Mouse (Mus musculus) thymus, adult 2 months (tissue): ENCODE data around the gene Ccnl1. TPM values are rescaled to one million over a fixed set of nuclear protein-coding genes. Genes with fewer than 3 reads are reported as not detected.

Source experiments
- DNase-seq: peaks from one replicate; pipeline ENCODE4 v3.0.0; 2021
- H3K27ac ChIP-seq: fragments of 200-500 bp; 2 replicates; pipeline ENCODE4 v1.5.1; 2012; ENCODE audit warnings: low read length, control low read depth; ENCODE audit not compliant: control insufficient read depth, insufficient read depth
- H3K27me3 ChIP-seq: fragments of 200-500 bp; 2 replicates; pipeline ENCODE4 v1.6.1; 2012; ENCODE audit warnings: mild to moderate bottlenecking, low read length, moderate library complexity, mixed read lengths; ENCODE audit not compliant: control insufficient read depth, insufficient read depth
- H3K36me3 ChIP-seq: fragments of 200-500 bp; 2 replicates; pipeline ENCODE4 v1.6.1; 2012; ENCODE audit warnings: mild to moderate bottlenecking, low read length, moderate library complexity; ENCODE audit not compliant: control insufficient read depth, insufficient read depth
- H3K4me1 ChIP-seq: fragments of 200-500 bp; replicated peaks from 2 replicates; pipeline ENCODE4 v1.6.1; 2012; ENCODE audit warnings: low read length; ENCODE audit not compliant: control insufficient read depth, insufficient read depth
- H3K4me3 ChIP-seq: fragments of 200-500 bp; 2 replicates; pipeline ENCODE4 v1.5.1; 2012; ENCODE audit warnings: mild to moderate bottlenecking, low read length, control low read depth, moderate library complexity; ENCODE audit not compliant: control insufficient read depth, insufficient read depth
- CTCF ChIP-seq: fragments of 200-500 bp; IDR thresholded peaks from 2 replicates; pipeline ENCODE4 v1.5.1; 2012; ENCODE audit warnings: mild to moderate bottlenecking, control low read depth, low read length, moderate library complexity, borderline replicate concordance; ENCODE audit not compliant: control insufficient read depth, poor library complexity, insufficient read depth; ENCODE audit errors: extremely low read depth
- POLR2A ChIP-seq: fragments of 200-500 bp; IDR thresholded peaks from 2 replicates; pipeline ENCODE4 v1.6.1; 2012; ENCODE audit warnings: mild to moderate bottlenecking, low read length, control low read depth, moderate library complexity; ENCODE audit not compliant: control insufficient read depth, poor library complexity, insufficient read depth; ENCODE audit errors: extremely low read depth
- WGBS: fragments of 180-500 bp; shearing (Covaris S2); methylation state at CpG from one replicate; pipeline ENCODE4 v1.1.7; 2018; 5-methylcytosine and 5-hydroxymethylcytosine counted together
- polyA plus RNA-seq: library from polyadenylated mRNA; depleted of rRNA; stranded (reverse); fragments of >200 nt; gene quantifications from 2 replicates; pipeline ENCODE4 v1.2.3, GENCODE M21; 2012

The Ccnl1 gene
- polyA plus RNA-seq, 1 experiment = 171 TPM

DNA sequence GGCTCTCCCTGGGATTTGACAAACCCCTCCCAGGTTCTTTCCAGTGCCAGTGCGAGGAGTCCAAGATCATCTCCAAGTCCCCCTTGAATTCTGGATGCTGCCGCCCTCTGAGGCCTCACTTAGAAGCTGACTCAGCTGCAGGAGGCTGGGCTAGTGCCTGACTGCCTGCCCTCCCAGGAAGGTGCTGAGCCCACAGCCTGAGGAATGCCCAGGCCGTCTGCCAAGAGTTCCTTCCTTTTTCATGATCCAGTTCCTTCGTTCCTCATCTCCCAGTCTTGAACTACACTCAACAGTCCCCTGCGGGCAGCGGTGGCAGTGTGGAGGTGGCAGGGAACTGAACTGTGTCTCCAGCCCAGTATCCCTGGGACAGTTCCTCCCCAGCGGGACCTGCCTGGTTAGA, 30.4 kb downstream of the Ccnl1 start:
- WGBS = 82% methylated on average over 7 of the region's 7 CpGs
- DNase-seq = no peak
- H3K27me3 ChIP-seq = no peaks in the 10 kb centered on the region
- no peak overlapping the region for H3K4me3 ChIP-seq
- no peak for TF ChIP-seq CTCF
- no peak for TF ChIP-seq POLR2A
- H3K27ac ChIP-seq = no peak overlapping the region
- H3K36me3 ChIP-seq = no peaks in the 10 kb centered on the region
- H3K4me1 ChIP-seq = peaks cover 11% of the 10 kb centered on the region

DNA sequence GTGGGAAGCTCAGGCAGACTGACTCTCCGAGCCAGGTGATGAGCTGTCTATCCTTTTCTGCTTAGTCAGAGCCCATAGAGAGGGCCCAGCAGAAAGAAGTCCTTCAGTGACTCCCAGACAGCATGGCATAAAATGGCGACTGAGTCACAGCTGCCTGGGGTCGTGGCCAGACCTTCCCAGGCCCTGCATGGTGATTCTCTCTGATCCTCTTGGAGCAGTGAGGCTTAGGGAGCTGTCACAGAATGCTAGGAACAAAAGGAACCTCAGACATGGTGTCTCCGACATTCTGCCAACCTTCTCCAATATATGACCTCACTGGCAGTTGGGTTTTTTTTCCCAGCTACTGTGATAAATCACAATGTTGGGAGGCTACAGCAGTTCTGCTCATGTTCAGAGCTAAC, 30.9 kb downstream of the Ccnl1 start:
- Histone ChIP-seq H3K27me3 (no peaks in the 10 kb centered on the region), H3K27ac (no peak overlapping the region), H3K4me3 (no peak overlapping the region), H3K36me3 (no peaks in the 10 kb centered on the region), H3K4me1 (peaks cover 11% of the 10 kb centered on the region)
- TF ChIP-seq CTCF = no peak
- WGBS = 98% methylated on average over 4 of the region's 4 CpGs
- no peak for DNase-seq

DNA sequence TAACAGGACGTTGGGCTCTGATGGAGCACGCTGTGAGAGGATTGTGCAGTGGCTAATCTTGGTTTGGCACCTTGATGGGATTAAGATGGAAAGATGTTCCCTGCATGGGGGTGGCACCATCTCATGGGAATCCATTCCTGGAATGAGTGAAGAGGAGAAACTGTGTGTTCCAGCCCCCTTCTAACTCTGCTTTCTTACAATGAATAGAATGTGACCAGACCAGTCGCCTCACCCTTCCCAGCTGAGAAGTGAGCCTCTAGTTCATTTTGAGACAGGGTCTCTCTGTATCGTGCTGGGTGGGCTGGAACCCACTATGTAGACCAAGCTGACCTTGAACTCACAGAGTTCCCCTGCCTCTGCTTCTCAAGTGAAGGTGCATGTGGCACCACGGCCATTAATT, 31.6 kb downstream of the Ccnl1 start:
- WGBS = 96% methylated on average over 5 of the region's 5 CpGs
- no peak for TF ChIP-seq CTCF
- no peak for TF ChIP-seq POLR2A
- Histone ChIP-seq H3K4me1 (peaks cover 11% of the 10 kb centered on the region), H3K27ac (no peak overlapping the region), H3K4me3 (no peak overlapping the region), H3K36me3 (no peaks in the 10 kb centered on the region), H3K27me3 (no peaks in the 10 kb centered on the region)
- DNase-seq = no peak

DNA sequence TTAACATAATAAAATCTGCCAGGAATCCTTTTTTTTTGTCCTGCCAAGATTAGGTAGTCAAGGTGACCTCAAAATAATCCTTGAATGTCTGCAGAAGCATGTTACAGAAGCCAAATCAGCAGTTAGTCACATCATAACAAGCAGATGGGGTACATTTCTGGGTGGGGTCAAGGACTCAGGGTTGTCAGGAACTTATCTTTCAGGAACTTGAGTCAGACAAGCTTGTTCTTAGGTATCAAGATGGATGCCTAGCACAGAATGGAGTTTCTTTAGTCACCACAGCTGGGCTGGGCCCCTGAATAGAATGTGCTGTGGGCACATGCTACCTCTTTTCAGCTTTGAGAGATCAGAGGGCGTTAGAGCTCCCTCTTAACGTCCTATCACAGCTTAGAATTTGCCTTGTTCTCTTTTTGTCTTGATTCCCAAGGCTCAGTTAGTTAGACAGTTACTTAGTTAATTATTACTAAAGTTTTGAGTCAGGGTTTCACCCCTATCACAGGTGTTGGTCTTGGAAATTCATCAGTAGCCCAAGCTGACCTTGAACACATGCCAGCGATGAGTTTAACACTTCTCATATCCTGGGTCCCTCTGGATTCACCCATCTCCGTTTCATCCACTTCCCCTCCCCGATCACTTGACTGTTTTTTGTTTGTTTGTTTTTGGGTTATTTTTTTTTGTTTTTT, 32.9 kb downstream of the Ccnl1 start:
- TF ChIP-seq CTCF (no peak), POLR2A (no peak)
- Histone ChIP-seq H3K4me1 (peaks cover 11% of the 10 kb centered on the region), H3K36me3 (no peaks in the 10 kb centered on the region), H3K27ac (no peak overlapping the region), H3K27me3 (no peaks in the 10 kb centered on the region), H3K4me3 (no peak overlapping the region)
- WGBS = 88% methylated on average over 5 of the region's 5 CpGs
- no peak for DNase-seq

DNA sequence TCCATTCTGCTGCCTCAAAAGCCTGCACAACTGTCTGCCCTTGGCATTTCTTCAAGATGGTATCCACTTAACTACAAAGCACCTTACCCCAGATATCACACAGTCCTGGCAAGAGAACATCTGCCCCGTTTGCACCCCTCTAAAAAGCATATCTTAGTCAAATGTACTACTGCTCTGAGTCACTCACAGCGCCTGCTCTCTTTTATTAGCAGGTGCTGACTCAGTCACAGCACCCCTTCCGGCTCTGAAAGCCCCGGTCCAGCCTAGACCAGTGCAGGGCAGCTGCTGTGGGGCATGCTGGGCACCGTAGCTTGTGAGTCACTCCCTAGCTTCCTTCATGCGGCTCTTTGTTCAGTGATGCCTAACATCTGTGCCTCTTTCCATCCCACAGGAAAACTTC, 35.6 kb downstream of the Ccnl1 start:
- no peaks in the 10 kb centered on the region for H3K27me3 ChIP-seq
- TF ChIP-seq POLR2A (no peak), CTCF (no peak)
- 90% methylated on average over 6 of the region's 6 CpGs for WGBS
- no peak overlapping the region for H3K4me3 ChIP-seq
- no peaks in the 10 kb centered on the region for H3K4me1 ChIP-seq
- no peaks in the 10 kb centered on the region for H3K36me3 ChIP-seq
- no peak for DNase-seq
- no peak overlapping the region for H3K27ac ChIP-seq

DNA sequence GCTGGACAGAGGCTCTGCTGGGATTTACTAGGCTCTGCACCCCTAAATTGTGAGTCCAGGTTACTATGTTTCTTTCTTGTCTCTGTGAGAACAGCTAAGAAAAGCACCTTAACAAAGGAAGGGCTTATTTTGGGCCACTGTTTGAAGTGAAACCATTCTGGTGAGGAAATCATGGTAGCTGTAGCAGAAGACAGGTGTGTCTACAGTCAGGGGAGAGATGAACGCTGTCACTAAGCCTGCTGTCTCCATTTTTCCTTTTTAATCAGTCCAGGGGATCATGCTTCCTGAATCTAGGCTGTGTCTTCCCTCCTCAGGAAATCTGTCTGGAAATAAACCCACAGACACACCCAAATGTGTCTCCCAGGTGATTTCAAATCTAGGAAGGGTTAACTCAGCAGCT, 36.4 kb downstream of the Ccnl1 start:
- Histone ChIP-seq H3K4me1 (no peaks in the 10 kb centered on the region), H3K4me3 (no peak overlapping the region), H3K27me3 (no peaks in the 10 kb centered on the region), H3K27ac (no peak overlapping the region), H3K36me3 (no peaks in the 10 kb centered on the region)
- 97% methylated on average over 1 of the region's 1 CpGs for WGBS
- no peak for DNase-seq
- TF ChIP-seq POLR2A (no peak), CTCF (no peak)

DNA sequence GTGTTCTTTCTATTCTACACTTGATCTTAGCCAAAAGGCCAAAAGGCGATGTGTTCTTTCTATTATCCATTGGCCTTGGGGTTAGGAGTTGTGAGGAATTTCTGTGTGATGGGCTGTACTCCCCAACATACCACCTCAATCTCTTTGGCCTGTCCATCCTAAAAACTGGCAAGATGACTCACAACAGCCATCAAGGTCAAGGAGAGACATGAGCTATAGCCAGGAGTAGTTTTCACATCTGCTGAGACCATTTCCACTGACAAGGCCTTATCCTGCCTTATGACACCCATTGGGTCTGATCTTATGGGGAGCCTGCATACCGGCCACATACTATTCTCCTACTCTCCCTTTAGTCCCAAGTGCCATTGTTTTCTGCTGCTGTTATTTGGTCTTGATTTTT, 39.0 kb downstream of the Ccnl1 start:
- WGBS = 98% methylated on average over 2 of the region's 2 CpGs
- Histone ChIP-seq H3K4me3 (no peak overlapping the region), H3K4me1 (no peaks in the 10 kb centered on the region), H3K36me3 (no peaks in the 10 kb centered on the region), H3K27ac (no peak overlapping the region), H3K27me3 (no peaks in the 10 kb centered on the region)
- no peak for DNase-seq
- TF ChIP-seq POLR2A (no peak), CTCF (no peak)
